Mouse (Mus musculus): ENCODE data around the gene St7l.

DNA sequence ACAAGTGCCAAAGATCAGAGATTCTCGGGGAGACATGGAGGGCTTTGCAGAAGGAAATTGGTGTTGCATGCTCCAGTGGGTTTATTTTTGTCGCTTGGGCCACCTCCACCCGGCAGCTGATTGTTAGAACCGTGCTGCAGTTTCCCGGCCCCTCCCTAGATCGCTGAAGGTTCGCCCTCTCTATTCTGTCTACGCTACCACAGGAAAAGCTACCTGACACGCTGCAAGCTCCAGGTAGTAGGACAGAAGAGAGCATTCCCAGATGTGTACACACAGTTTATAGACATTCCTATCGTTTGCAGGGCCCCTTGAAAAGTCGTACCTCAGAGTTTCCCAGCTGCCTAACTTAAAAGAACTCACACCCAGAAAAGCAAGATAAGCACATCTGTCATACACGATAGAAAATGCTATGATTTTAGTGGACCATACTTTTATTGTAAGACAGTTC is 1.6 kb downstream of the St7l start:
- TF ChIP-seq GATA1 (IDR thresholded peaks at IDR 0.05; ENCODE audit: borderline replicate concordance, low read length) (no peak), FLI1 (IDR thresholded peaks at IDR 0.05; ENCODE audit: low read length) (no peak)

Measured in megakaryocyte, embryonic 14.5 days (primary cell).